Mouse (Mus musculus): ENCODE measurements around the gene Rpl22l1.

DNA sequence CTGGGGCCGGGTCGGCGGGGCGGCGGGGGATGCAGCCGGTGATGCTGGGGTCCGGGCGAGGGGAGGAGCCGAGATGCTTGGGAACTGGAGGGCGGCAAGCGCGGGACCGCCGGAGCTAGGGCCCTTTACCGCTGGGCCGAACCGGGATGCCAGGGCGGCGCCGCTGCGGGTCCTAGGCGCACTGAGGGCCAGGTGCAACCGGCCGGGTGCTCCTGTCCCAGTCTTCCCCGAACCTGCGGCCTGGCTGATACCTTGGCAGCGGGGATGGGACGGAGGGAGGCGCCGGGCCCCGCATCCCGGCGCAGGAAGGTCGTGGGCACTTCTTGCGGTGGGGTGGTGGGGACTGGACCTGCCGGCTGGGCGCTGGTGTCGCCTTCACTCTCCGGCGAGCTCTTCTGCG is 23.8 kb upstream of the Rpl22l1 start:
- TF ChIP-seq CTCF (IDR thresholded peaks at IDR 0.05; ENCODE audit: insufficient read depth, low read length), result no peak
- no peak for TF ChIP-seq POLR2A (IDR thresholded peaks at IDR 0.05; ENCODE audit: borderline replicate concordance, extremely low read depth, low read depth, low read length)

Data from lung, adult 2 months (tissue).